Mouse (Mus musculus) bone marrow macrophage, adult 2 months (primary cell): ENCODE results near the gene Cd3d.

Experiments used
- CTCF ChIP-seq: IDR thresholded peaks from 2 replicates; pipeline ENCODE4 v1.5.1; 2012; ENCODE audit warnings: low read depth, mild to moderate bottlenecking, low read length, moderate library complexity
- POLR2A ChIP-seq: IDR thresholded peaks from 2 replicates; pipeline ENCODE4 v1.6.1; 2012; ENCODE audit warnings: mild to moderate bottlenecking, low read depth, low read length, borderline replicate concordance

- TF ChIP-seq POLR2A (no peak), CTCF (no peak)
These were observed 3.8 kb upstream of the Cd3d start for GRCm38 (mm10) chr9:44977813-44978212.
